Mouse (Mus musculus): ENCODE results near the gene Crim1.

- TF ChIP-seq TAL1 (IDR thresholded peaks at IDR 0.05; ENCODE audit: low read length) (no peak), GATA1 (IDR thresholded peaks at IDR 0.05; ENCODE audit: low read length) (no peak)
Observed at GRCm38 (mm10) chr17:78165855-78166254, 34.2 kb upstream of the Crim1 start.

Measured in erythroblast, embryonic 14.5 days (primary cell).